Mouse (Mus musculus) midbrain, embryonic 13.5 days (tissue): ENCODE measurements around the gene Opn1sw. TPM values are rescaled to one million over a fixed set of nuclear protein-coding genes. Genes with fewer than 3 reads are reported as not detected.
"Not testable (repeated sequence)": the region's sequence is repeated elsewhere in the genome, so short reads cannot be mapped to it uniquely, and the experiment has no call there.

Source experiments
- ATAC-seq: fragments of 200-750 bp; cut with Nextera tagmentation; 2 replicates; pipeline ENCODE4 v1.8.0; 2017; ENCODE audit warnings: mild to moderate bottlenecking, moderate TSS enrichment, moderate library complexity
- H3K27ac ChIP-seq: fragments of 300-500 bp; sonication (generic); 2 replicates; pipeline ENCODE4 v1.5.1; 2015; ENCODE audit warnings: inconsistent platforms, mild to moderate bottlenecking, moderate library complexity
- H3K27me3 ChIP-seq: fragments of 300-500 bp; sonication (generic); 2 replicates; pipeline ENCODE4 v1.6.1; 2015; ENCODE audit warnings: mild to moderate bottlenecking, inconsistent platforms
- H3K36me3 ChIP-seq: fragments of 300-500 bp; sonication (generic); 2 replicates; pipeline ENCODE4 v1.6.1; 2015; ENCODE audit warnings: mild to moderate bottlenecking, inconsistent platforms
- H3K4me1 ChIP-seq: fragments of 300-500 bp; sonication (generic); replicated peaks from 2 replicates; pipeline ENCODE4 v1.6.1; 2015; ENCODE audit warnings: inconsistent platforms
- H3K4me2 ChIP-seq: fragments of 300-500 bp; sonication (generic); replicated peaks from 2 replicates; pipeline ENCODE4 v1.6.1; 2015; ENCODE audit warnings: moderate library complexity, mild to moderate bottlenecking, inconsistent platforms
- H3K4me3 ChIP-seq: fragments of 300-500 bp; sonication (generic); replicated peaks from 2 replicates; pipeline ENCODE4 v1.5.1; 2015; ENCODE audit warnings: mild to moderate bottlenecking, inconsistent platforms
- H3K9ac ChIP-seq: fragments of 300-500 bp; sonication (generic); replicated peaks from 2 replicates; pipeline ENCODE4 v1.6.1; 2015; ENCODE audit warnings: mild to moderate bottlenecking, inconsistent platforms
- H3K9me3 ChIP-seq: fragments of 300-500 bp; sonication (generic); 2 replicates; pipeline ENCODE4 v1.6.1; 2016; ENCODE audit warnings: mild to moderate bottlenecking, inconsistent platforms
- WGBS: fragments of 180-500 bp; shearing (Covaris S2); methylation state at CpG from one replicate; pipeline ENCODE4 v1.1.7; 2015; 5-methylcytosine and 5-hydroxymethylcytosine counted together
- polyA plus RNA-seq: library from polyadenylated mRNA; unstranded; fragments of >200 nt; fragmentation: Nextera tagmentation; extraction: Ambion mirVana; gene quantifications from 2 replicates; pipeline ENCODE4 v1.2.1, GENCODE M21; 2015

Gene Opn1sw
- polyA plus RNA-seq, 1 experiment from 2014 or later: 0.30 TPM

- H3K27me3 ChIP-seq: no peaks in the 10 kb centered on the region
- no peak for ATAC-seq
- H3K9ac ChIP-seq: no peak overlapping the region
- peaks cover 7% of the 10 kb centered on the region for H3K4me1 ChIP-seq
- WGBS: 60% methylated on average over 7 of the region's 7 CpGs
- H3K9me3 ChIP-seq: no peaks in the 10 kb centered on the region
- no peak overlapping the region for H3K4me3 ChIP-seq
- no peak overlapping the region for H3K27ac ChIP-seq
- H3K4me2 ChIP-seq: no peak overlapping the region
- peaks cover 25% of the 10 kb centered on the region for H3K36me3 ChIP-seq
These were observed 25.8 kb downstream of the Opn1sw start for GRCm38 (mm10) chr6:29362246-29363128.

GRCm38 (mm10) chr6:29360211-29360610, 28.1 kb downstream of the Opn1sw start:
- 94% methylated on average over 6 of the region's 6 CpGs for WGBS
- ATAC-seq: no peak
- Histone ChIP-seq H3K9me3 (no peaks in the 10 kb centered on the region), H3K4me3 (no peak overlapping the region), H3K36me3 (peaks cover 14% of the 10 kb centered on the region), H3K9ac (no peak overlapping the region), H3K27ac (no peak overlapping the region), H3K4me2 (no peak overlapping the region), H3K27me3 (no peaks in the 10 kb centered on the region), H3K4me1 (peaks cover 7% of the 10 kb centered on the region)

- no peak for ATAC-seq
- H3K4me1 ChIP-seq: peaks cover 7% of the 10 kb centered on the region
- no peaks in the 10 kb centered on the region for H3K9me3 ChIP-seq
- 96% methylated on average over 3 of the region's 3 CpGs for WGBS
- H3K27ac ChIP-seq: no peak overlapping the region
- H3K4me3 ChIP-seq: no peak overlapping the region
- H3K27me3 ChIP-seq: no peaks in the 10 kb centered on the region
- peaks cover 13% of the 10 kb centered on the region for H3K36me3 ChIP-seq
- H3K9ac ChIP-seq: no peak overlapping the region
- no peak overlapping the region for H3K4me2 ChIP-seq
These were observed 28.9 kb downstream of the Opn1sw start for GRCm38 (mm10) chr6:29359386-29359785.

GRCm38 (mm10) chr6:29352816-29353215, 35.5 kb downstream of the Opn1sw start:
- 48% methylated on average over 5 of the region's 5 CpGs for WGBS
- Histone ChIP-seq H3K27ac (no peak overlapping the region), H3K4me1 (peaks cover 12% of the 10 kb centered on the region), H3K9ac (no peak overlapping the region), H3K9me3 (no peaks in the 10 kb centered on the region), H3K4me2 (no peak overlapping the region), H3K4me3 (no peak overlapping the region), H3K36me3 (peaks cover 10% of the 10 kb centered on the region), H3K27me3 (no peaks in the 10 kb centered on the region)
- no peak for ATAC-seq

- Histone ChIP-seq H3K4me1 (peaks cover 18% of the 10 kb centered on the region), H3K27ac (no peak overlapping the region), H3K4me3 (no peak overlapping the region), H3K9ac (no peak overlapping the region), H3K27me3 (no peaks in the 10 kb centered on the region), H3K4me2 (no peak overlapping the region), H3K9me3 (no peaks in the 10 kb centered on the region), H3K36me3 (peaks cover under 1% of the 10 kb centered on the region; the same call in 1 of the 2 replicates)
- ATAC-seq: no peak
These were observed 36.7 kb downstream of the Opn1sw start for GRCm38 (mm10) chr6:29351613-29352012.

GRCm38 (mm10) chr6:29348371-29348724, 39.9 kb downstream of the Opn1sw start:
- peak overlapping the region; percentile 86 for H3K9ac ChIP-seq
- H3K9me3 ChIP-seq: no peaks in the 10 kb centered on the region
- peak overlapping the region; percentile 76 for H3K4me2 ChIP-seq
- H3K27me3 ChIP-seq: no peaks in the 10 kb centered on the region
- peaks cover 18% of the 10 kb centered on the region for H3K4me1 ChIP-seq
- WGBS: under 1% methylated on average over 15 of the region's 15 CpGs
- H3K27ac ChIP-seq: peak overlapping the region; percentile 65
- H3K36me3 ChIP-seq: no peaks in the 10 kb centered on the region
- peak overlapping the region; percentile 85 for H3K4me3 ChIP-seq
- ATAC-seq: no peak

GRCm38 (mm10) chr6:29347665-29348370, 40.5 kb downstream of the Opn1sw start, which contains the start of gene Calu:
TSS of gene Calu (plus strand) at chr6:29348069.
- ATAC-seq: peak; percentile 100
- H3K4me2 ChIP-seq: peak within 1 kb of the TSS; percentile 77
- peaks cover 18% of the 10 kb centered on the region for H3K4me1 ChIP-seq
- H3K27ac ChIP-seq: peak within 1 kb of the TSS; percentile 84
- no peaks in the 10 kb centered on the region for H3K27me3 ChIP-seq
- peak within 1 kb of the TSS; percentile 85 for H3K4me3 ChIP-seq
- WGBS: under 1% methylated on average over 55 of the region's 55 CpGs
- H3K9me3 ChIP-seq: no peaks in the 10 kb centered on the region
- H3K36me3 ChIP-seq: no peaks in the 10 kb centered on the region
- peak within 1 kb of the TSS; percentile 86 for H3K9ac ChIP-seq

- Histone ChIP-seq H3K27me3 (no peaks in the 10 kb centered on the region), H3K4me1 (peaks cover 15% of the 10 kb centered on the region), H3K9ac (peak overlapping the region; percentile 79), H3K4me3 (peak overlapping the region; percentile 85), H3K27ac (peak overlapping the region; percentile 84), H3K9me3 (no peaks in the 10 kb centered on the region), H3K36me3 (no peaks in the 10 kb centered on the region), H3K4me2 (peak overlapping the region; percentile 77)
- ATAC-seq: no peak
- 40% methylated on average over 7 of the region's 7 CpGs for WGBS
These were observed 41.1 kb downstream of the Opn1sw start for GRCm38 (mm10) chr6:29347189-29347588.

GRCm38 (mm10) chr6:29346512-29346911, 41.8 kb downstream of the Opn1sw start:
- not testable (repeated sequence) for H3K4me3 ChIP-seq, H3K9me3 ChIP-seq, H3K4me2 ChIP-seq, ATAC-seq, H3K27ac ChIP-seq, H3K36me3 ChIP-seq, H3K9ac ChIP-seq, H3K27me3 ChIP-seq
- WGBS: 96% methylated on average over 2 of the region's 2 CpGs
- H3K4me1 ChIP-seq: peaks cover 15% of the 10 kb centered on the region

GRCm38 (mm10) chr6:29329514-29329913, 58.8 kb downstream of the Opn1sw start:
- ATAC-seq: no peak
- H3K27ac ChIP-seq: no peak overlapping the region
- WGBS: 83% methylated on average over 4 of the region's 4 CpGs
- H3K9me3 ChIP-seq: no peaks in the 10 kb centered on the region
- no peak overlapping the region for H3K4me3 ChIP-seq
- no peak overlapping the region for H3K9ac ChIP-seq
- no peak overlapping the region for H3K4me2 ChIP-seq
- no peaks in the 10 kb centered on the region for H3K36me3 ChIP-seq
- no peaks in the 10 kb centered on the region for H3K27me3 ChIP-seq
- H3K4me1 ChIP-seq: no peaks in the 10 kb centered on the region

- H3K4me3 ChIP-seq: no peak overlapping the region
These were observed 61.3 kb downstream of the Opn1sw start for GRCm38 (mm10) chr6:29326961-29327360.

More at GRCm38 (mm10) chr6:29326961-29327360, 61.3 kb downstream of the Opn1sw start:
- Histone ChIP-seq H3K36me3 (no peaks in the 10 kb centered on the region), H3K4me2 (no peak overlapping the region), H3K9me3 (no peaks in the 10 kb centered on the region), H3K9ac (no peak overlapping the region), H3K4me1 (no peaks in the 10 kb centered on the region), H3K27me3 (no peaks in the 10 kb centered on the region), H3K27ac (no peak overlapping the region)
- ATAC-seq: no peak
- 88% methylated on average over 9 of the region's 9 CpGs for WGBS
